Mouse (Mus musculus) midbrain, embryonic 16.5 days (tissue): ENCODE measurements around the gene Dlk1. TPM values are rescaled to one million over a fixed set of nuclear protein-coding genes. Genes with fewer than 3 reads are reported as not detected.

Source experiments
- ATAC-seq: fragments of 200-750 bp; cut with Nextera tagmentation; 2 replicates; pipeline ENCODE4 v1.8.0; 2017; ENCODE audit warnings: moderate TSS enrichment
- H3K27ac ChIP-seq: fragments of 300-500 bp; sonication (generic); 2 replicates; pipeline ENCODE4 v1.5.1; 2014; ENCODE audit warnings: mild to moderate bottlenecking, low read length, mixed read lengths
- H3K27me3 ChIP-seq: fragments of 300-500 bp; sonication (generic); 2 replicates; pipeline ENCODE4 v1.6.1; 2014; ENCODE audit warnings: low read depth, low read length, mixed read lengths; ENCODE audit not compliant: control insufficient read depth, insufficient read depth
- H3K36me3 ChIP-seq: fragments of 300-500 bp; sonication (generic); 2 replicates; pipeline ENCODE4 v1.6.1; 2014; ENCODE audit warnings: mild to moderate bottlenecking, low read length, moderate library complexity, mixed read lengths; ENCODE audit not compliant: control insufficient read depth, insufficient read depth
- H3K4me1 ChIP-seq: fragments of 300-500 bp; sonication (generic); 2 replicates; pipeline ENCODE4 v1.6.1; 2014; ENCODE audit warnings: mild to moderate bottlenecking, low read length, mixed read lengths; ENCODE audit not compliant: control insufficient read depth, insufficient read depth
- H3K4me2 ChIP-seq: fragments of 300-500 bp; sonication (generic); 2 replicates; pipeline ENCODE4 v1.6.1; 2014; ENCODE audit warnings: mild to moderate bottlenecking, low read length, mixed read lengths
- H3K4me3 ChIP-seq: fragments of 300-500 bp; sonication (generic); 2 replicates; pipeline ENCODE4 v1.5.1; 2014; ENCODE audit warnings: low read depth, mild to moderate bottlenecking, low read length, moderate library complexity, mixed read lengths
- H3K9ac ChIP-seq: fragments of 300-500 bp; sonication (generic); 2 replicates; pipeline ENCODE4 v1.6.1; 2014; ENCODE audit warnings: low read depth, low read length, mixed read lengths
- H3K9me3 ChIP-seq: fragments of 300-500 bp; sonication (generic); replicated peaks from 2 replicates; pipeline ENCODE4 v1.6.1; 2014; ENCODE audit warnings: mild to moderate bottlenecking, low read length, mixed read lengths; ENCODE audit not compliant: control insufficient read depth, poor library complexity, severe bottlenecking
- WGBS: fragments of 180-500 bp; shearing (Covaris S2); extraction: QIAGEN DNeasy Blood & Tissue Kit; methylation state at CpG from one replicate; pipeline ENCODE4 v1.1.7; 2014; 5-methylcytosine and 5-hydroxymethylcytosine counted together
- polyA plus RNA-seq: library from polyadenylated mRNA; unstranded; fragments of >200 nt; fragmentation: Nextera tagmentation; extraction: Ambion mirVana; gene quantifications from 2 replicates; pipeline ENCODE4 v1.2.1, GENCODE M21; 2015

Dlk1 gene
- polyA plus RNA-seq: 50.4 and 66.0 TPM in 2 replicates

DNA sequence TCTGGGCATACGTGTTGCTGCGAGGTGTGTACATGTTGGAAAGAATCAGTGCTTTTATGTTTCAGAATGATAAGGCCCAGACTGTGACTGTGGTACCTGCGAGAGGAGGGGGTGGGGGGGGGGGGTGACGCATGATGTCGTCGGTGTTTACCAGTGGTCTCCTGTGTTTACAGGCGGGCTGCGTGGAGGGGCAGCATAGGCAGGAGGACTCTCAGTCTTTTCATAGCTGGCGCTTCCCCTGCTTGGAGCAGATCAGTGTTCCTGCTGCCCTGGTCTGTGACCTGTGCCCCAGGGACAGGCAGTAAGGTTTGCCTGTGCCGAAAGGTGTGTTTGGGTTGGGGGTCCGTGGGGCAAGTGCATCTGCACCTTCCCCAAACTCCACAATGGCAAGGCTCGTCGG lies at the start of gene Dlk1:
Dlk1 (plus strand) TSS at position 232 of the 400 bp plus-strand sequence.
- Histone ChIP-seq H3K9ac (peak within 1 kb of the TSS; percentile 60), H3K36me3 (no peaks in the 10 kb centered on the region), H3K27ac (no peak within 1 kb of the TSS), H3K4me3 (peak within 1 kb of the TSS; percentile 51), H3K4me1 (peaks cover 31% of the 10 kb centered on the region), H3K4me2 (peak within 1 kb of the TSS; percentile 87), H3K9me3 (no peaks in the 10 kb centered on the region), H3K27me3 (peaks cover 43% of the 10 kb centered on the region)
- 9% methylated on average over 12 of the region's 13 CpGs for WGBS
- no peak for ATAC-seq

GRCm38 (mm10) chr12:109402943-109403342 lies 49.7 kb upstream of the Dlk1 start:
- no peak overlapping the region for H3K27ac ChIP-seq
- whole genome bisulfite sequencing: 51% methylated on average over 5 of the region's 5 CpGs
- no peaks in the 10 kb centered on the region for H3K27me3 ChIP-seq
- no peaks in the 10 kb centered on the region for H3K36me3 ChIP-seq
- no peak overlapping the region for H3K4me2 ChIP-seq
- H3K4me3 ChIP-seq: no peak overlapping the region
- no peak for ATAC-seq
- H3K9ac ChIP-seq: no peak overlapping the region
- H3K9me3 ChIP-seq: no peaks in the 10 kb centered on the region
- peaks cover 4% of the 10 kb centered on the region; the same call in 1 of the 2 replicates for H3K4me1 ChIP-seq

DNA sequence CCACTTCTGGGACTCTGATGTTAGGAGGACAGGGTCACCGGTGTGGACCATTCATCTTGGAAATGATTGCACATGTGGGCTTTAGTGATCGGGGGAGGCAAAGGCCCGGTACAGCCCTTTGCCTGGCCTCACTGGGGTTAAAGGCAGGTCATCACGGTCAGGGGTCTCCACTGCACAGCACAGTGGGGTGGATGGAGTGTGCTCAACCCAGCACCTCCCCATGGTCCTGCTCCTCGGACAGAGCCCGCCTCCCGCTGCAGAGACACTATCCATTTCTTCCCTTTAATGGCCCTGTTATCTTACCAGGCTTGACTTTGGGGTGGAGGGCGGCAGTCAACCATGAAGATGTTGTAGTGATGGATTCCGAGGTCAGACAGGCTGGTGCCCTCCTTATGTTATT lies 48.9 kb upstream of the Dlk1 start:
- Histone ChIP-seq H3K27me3 (no peaks in the 10 kb centered on the region), H3K4me3 (no peak overlapping the region), H3K9me3 (no peaks in the 10 kb centered on the region), H3K4me2 (no peak overlapping the region), H3K27ac (no peak overlapping the region), H3K9ac (no peak overlapping the region), H3K4me1 (peaks cover 4% of the 10 kb centered on the region; the same call in 1 of the 2 replicates), H3K36me3 (no peaks in the 10 kb centered on the region)
- 88% methylated on average over 9 of the region's 9 CpGs for WGBS
- ATAC-seq: no peak

DNA sequence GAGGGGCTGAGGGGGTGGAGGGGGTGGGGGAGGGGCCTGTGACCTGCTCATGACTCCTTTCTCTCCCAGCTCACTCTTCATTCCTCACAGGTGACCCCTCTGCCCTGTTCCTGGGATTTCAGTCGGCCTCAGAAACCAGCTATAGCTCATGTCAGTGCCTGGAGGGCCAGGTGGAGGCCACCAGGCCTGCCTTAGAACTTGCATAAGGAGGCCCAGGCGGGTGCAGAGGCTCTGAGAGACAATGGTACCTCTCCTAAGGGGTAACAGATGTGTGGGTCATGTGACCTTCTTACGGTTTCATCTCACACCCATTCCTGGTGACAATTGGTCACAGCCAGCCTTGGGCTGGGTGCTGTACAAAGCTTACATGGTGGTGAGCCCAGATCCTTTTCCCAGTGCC lies 46.6 kb upstream of the Dlk1 start:
- H3K27ac ChIP-seq: no peak overlapping the region
- no peak overlapping the region for H3K4me2 ChIP-seq
- H3K27me3 ChIP-seq: no peaks in the 10 kb centered on the region
- H3K4me1 ChIP-seq: peaks cover 13% of the 10 kb centered on the region; the same call in 1 of the 2 replicates
- H3K9me3 ChIP-seq: no peaks in the 10 kb centered on the region
- H3K9ac ChIP-seq: no peak overlapping the region
- H3K4me3 ChIP-seq: no peak overlapping the region
- no peaks in the 10 kb centered on the region for H3K36me3 ChIP-seq
- no peak for ATAC-seq
- WGBS: 66% methylated on average over 3 of the region's 3 CpGs

DNA sequence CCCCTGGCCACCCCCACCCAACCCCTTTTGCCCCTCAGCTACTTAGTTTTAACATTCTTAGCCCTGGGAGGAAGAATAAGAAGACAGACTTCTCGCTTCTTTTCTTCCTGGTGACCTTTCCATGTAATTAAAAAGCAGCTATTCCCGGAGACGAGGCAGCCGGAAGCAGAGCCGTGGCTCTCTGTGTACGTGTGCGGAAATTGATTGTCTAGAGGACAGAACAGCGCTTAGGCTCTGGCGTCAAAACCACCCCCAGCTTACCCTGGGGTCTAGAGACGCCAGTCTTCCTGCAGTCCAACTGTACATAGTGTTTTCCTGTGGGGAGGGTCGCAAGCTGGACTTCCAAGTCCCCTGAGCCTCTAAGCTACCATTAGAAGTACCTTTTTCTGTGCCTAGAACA lies 41.9 kb upstream of the Dlk1 start:
- ATAC-seq: no peak

GRCm38 (mm10) chr12:109411172-109412070 lies 41.2 kb upstream of the Dlk1 start:
- no peak overlapping the region for H3K4me3 ChIP-seq
- no peaks in the 10 kb centered on the region for H3K36me3 ChIP-seq
- no peak overlapping the region for H3K4me2 ChIP-seq
- H3K27me3 ChIP-seq: no peaks in the 10 kb centered on the region; the same call in 1 of the 2 replicates
- no peaks in the 10 kb centered on the region for H3K9me3 ChIP-seq
- no peak for ATAC-seq
- peaks cover 15% of the 10 kb centered on the region; the same call in 1 of the 2 replicates for H3K4me1 ChIP-seq
- H3K27ac ChIP-seq: no peak overlapping the region
- 47% methylated on average over 9 of the region's 9 CpGs for WGBS
- H3K9ac ChIP-seq: no peak overlapping the region

More for the DNA sequence above, 41.9 kb upstream of the Dlk1 start:
- Histone ChIP-seq H3K27me3 (no peaks in the 10 kb centered on the region), H3K9me3 (no peaks in the 10 kb centered on the region), H3K36me3 (no peaks in the 10 kb centered on the region), H3K9ac (no peak overlapping the region), H3K27ac (no peak overlapping the region), H3K4me3 (no peak overlapping the region), H3K4me2 (no peak overlapping the region), H3K4me1 (peaks cover 15% of the 10 kb centered on the region; the same call in 1 of the 2 replicates)
- WGBS: 26% methylated on average over 11 of the region's 11 CpGs

GRCm38 (mm10) chr12:109412071-109412440 lies 40.6 kb upstream of the Dlk1 start:
- no peak overlapping the region for H3K4me3 ChIP-seq
- WGBS: 65% methylated on average over 8 of the region's 8 CpGs
- no peak for ATAC-seq
- no peaks in the 10 kb centered on the region for H3K9me3 ChIP-seq
- no peak overlapping the region for H3K9ac ChIP-seq
- H3K4me1 ChIP-seq: peaks cover 15% of the 10 kb centered on the region; the same call in 1 of the 2 replicates
- H3K27me3 ChIP-seq: no peaks in the 10 kb centered on the region; the same call in 1 of the 2 replicates
- H3K4me2 ChIP-seq: no peak overlapping the region
- H3K36me3 ChIP-seq: no peaks in the 10 kb centered on the region
- H3K27ac ChIP-seq: no peak overlapping the region

GRCm38 (mm10) chr12:109412675-109413074 lies 39.9 kb upstream of the Dlk1 start:
- WGBS: 61% methylated on average over 5 of the region's 5 CpGs
- Histone ChIP-seq H3K9me3 (no peaks in the 10 kb centered on the region), H3K4me1 (peaks cover 19% of the 10 kb centered on the region; the same call in 1 of the 2 replicates), H3K27me3 (no peaks in the 10 kb centered on the region; the same call in 1 of the 2 replicates), H3K27ac (no peak overlapping the region), H3K36me3 (no peaks in the 10 kb centered on the region), H3K4me3 (no peak overlapping the region), H3K4me2 (no peak overlapping the region), H3K9ac (no peak overlapping the region)
- ATAC-seq: no peak

GRCm38 (mm10) chr12:109413321-109413720 lies 39.3 kb upstream of the Dlk1 start:
- Histone ChIP-seq H3K36me3 (no peaks in the 10 kb centered on the region), H3K4me3 (no peak overlapping the region), H3K27ac (no peak overlapping the region), H3K27me3 (no peaks in the 10 kb centered on the region; the same call in 1 of the 2 replicates), H3K4me2 (no peak overlapping the region), H3K9me3 (no peaks in the 10 kb centered on the region), H3K9ac (no peak overlapping the region), H3K4me1 (peaks cover 21% of the 10 kb centered on the region; the same call in 1 of the 2 replicates)
- no peak for ATAC-seq
- WGBS: 85% methylated on average over 4 of the region's 4 CpGs
